Mouse (Mus musculus) CH12.LX (cell line): ENCODE data around the gene Zfp771. TPM values are rescaled to one million over a fixed set of nuclear protein-coding genes. Genes with fewer than 3 reads are reported as not detected.

Experiments used
- DNase-seq: peaks from one replicate; pipeline ENCODE4 v3.0.0-alpha.2; 2013; ENCODE audit errors: extremely low read depth
- H3K27ac ChIP-seq: 2 replicates; pipeline ENCODE4 v1.5.1; 2012; ENCODE audit warnings: low read depth, mild to moderate bottlenecking, control low read depth, moderate library complexity; ENCODE audit not compliant: insufficient read depth
- H3K27me3 ChIP-seq: replicated peaks from 2 replicates; pipeline ENCODE3; 2012; ENCODE audit warnings: inconsistent platforms
- H3K36me3 ChIP-seq, 2 experiments: replicated peaks in 1 of 2; 2 replicates each; pipeline versions ENCODE3 to v1.6.1; 2012; ENCODE audit warnings: inconsistent platforms in 1 of 2, low read length in 1 of 2, mild to moderate bottlenecking in 1 of 2, mixed read lengths in 1 of 2, moderate library complexity in 1 of 2; ENCODE audit not compliant: control insufficient read depth in 1 of 2, insufficient read depth in 1 of 2
- H3K4me1 ChIP-seq, 2 experiments: 2 replicates each; pipeline ENCODE4 v1.6.1; 2012; ENCODE audit warnings: inconsistent platforms in 1 of 2, moderate library complexity in 1 of 2; ENCODE audit not compliant: insufficient read depth in 2 of 2, control insufficient read depth in 1 of 2
- H3K4me2 ChIP-seq: 2 replicates; pipeline ENCODE4 v1.6.1; 2012; ENCODE audit warnings: low read depth, mild to moderate bottlenecking, control low read depth; ENCODE audit not compliant: poor library complexity, insufficient read depth, severe bottlenecking
- H3K4me3 ChIP-seq, 3 experiments: fragments of 150-350 bp in 1 of 3; sonication (generic) in 1 of 3; replicated peaks in 1 of 3; 2 replicates each; pipeline versions ENCODE3 to v1.5.1; 2011 to 2012; ENCODE audit warnings: low read depth in 2 of 3, low read length in 2 of 3, mild to moderate bottlenecking in 2 of 3, moderate library complexity in 2 of 3, control low read depth in 1 of 3, improper control_type of control experiment in 1 of 3, inconsistent platforms in 1 of 3, mixed read lengths in 1 of 3; ENCODE audit not compliant: poor library complexity in 1 of 3
- H3K79me2 ChIP-seq: replicated peaks from 2 replicates; pipeline ENCODE4 v1.6.1; 2012; ENCODE audit warnings: mild to moderate bottlenecking, moderate library complexity; ENCODE audit not compliant: control insufficient read depth, poor library complexity, insufficient read depth, severe bottlenecking; ENCODE audit errors: extremely low read depth
- H3K9ac ChIP-seq: 2 replicates; pipeline ENCODE4 v1.6.1; 2012; ENCODE audit warnings: low read depth, mild to moderate bottlenecking, control low read depth, moderate library complexity; ENCODE audit not compliant: insufficient read depth
- H3K9me3 ChIP-seq: replicated peaks from 2 replicates; pipeline ENCODE3; 2012; ENCODE audit warnings: low read length, inconsistent platforms, mixed read lengths
- CHD2 ChIP-seq: IDR thresholded peaks from 2 replicates; pipeline ENCODE4 v1.6.1; 2011; ENCODE audit warnings: low read length, improper control_type of control experiment
- CTCF ChIP-seq, 2 experiments: IDR thresholded peaks in 1 of 2; conservative IDR thresholded peaks in 1 of 2; 2 replicates each; pipeline ENCODE4 v1.5.1; 2011 to 2012; ENCODE audit warnings: low read depth in 2 of 2, low read length in 2 of 2, improper control_type of control experiment in 1 of 2, inconsistent platforms in 1 of 2, mild to moderate bottlenecking in 1 of 2, moderate library complexity in 1 of 2
- ELF1 ChIP-seq: IDR thresholded peaks from 2 replicates; pipeline ENCODE4 v1.6.1; 2014; ENCODE audit warnings: low read depth, mild to moderate bottlenecking, inconsistent platforms, low read length, improper control_type of control experiment
- JUN ChIP-seq: IDR thresholded peaks from 2 replicates; pipeline ENCODE4 v1.6.1; 2011; ENCODE audit warnings: low read depth, mild to moderate bottlenecking, low read length, improper control_type of control experiment, moderate library complexity; ENCODE audit not compliant: insufficient read depth
- JUND ChIP-seq: conservative IDR thresholded peaks from 2 replicates; pipeline ENCODE4 v1.6.1; 2011; ENCODE audit warnings: low read depth, low read length, improper control_type of control experiment
- MAFK ChIP-seq: IDR thresholded peaks from 2 replicates; pipeline ENCODE4 v1.6.1; 2011; ENCODE audit warnings: low read length, improper control_type of control experiment; ENCODE audit not compliant: insufficient replicate concordance
- MAZ ChIP-seq: IDR thresholded peaks from 2 replicates; pipeline ENCODE4 v1.6.1; 2012; ENCODE audit warnings: low read depth, mild to moderate bottlenecking, inconsistent platforms, low read length, improper control_type of control experiment, moderate library complexity
- MXI1 ChIP-seq: IDR thresholded peaks from 2 replicates; pipeline ENCODE4 v1.6.1; 2011; ENCODE audit warnings: mild to moderate bottlenecking, low read depth, low read length, improper control_type of control experiment
- NELFE ChIP-seq: IDR thresholded peaks from 2 replicates; pipeline ENCODE4 v1.6.1; 2011; ENCODE audit warnings: low read depth, low read length, improper control_type of control experiment
- NRF1 ChIP-seq: IDR thresholded peaks from 2 replicates; pipeline ENCODE4 v1.6.1; 2014; ENCODE audit warnings: low read depth, mild to moderate bottlenecking, inconsistent platforms, low read length, improper control_type of control experiment, moderate library complexity
- PAX5 ChIP-seq: IDR thresholded peaks from 2 replicates; pipeline ENCODE4 v1.6.1; 2012; ENCODE audit warnings: low read length, inconsistent platforms, mixed read lengths
- POLR2A ChIP-seq: IDR thresholded peaks from 2 replicates; pipeline ENCODE4 v1.6.1; 2011; ENCODE audit warnings: low read depth, mild to moderate bottlenecking, improper control_type of control experiment, low read length
- RCOR1 ChIP-seq: conservative IDR thresholded peaks from 2 replicates; pipeline ENCODE4 v1.6.1; 2012; ENCODE audit warnings: low read depth, mild to moderate bottlenecking, inconsistent platforms, low read length, improper control_type of control experiment
- SMC3 ChIP-seq: IDR thresholded peaks from 2 replicates; pipeline ENCODE4 v1.6.1; 2011; ENCODE audit warnings: low read depth, low read length, improper control_type of control experiment
- UBTF ChIP-seq: IDR thresholded peaks from 2 replicates; pipeline ENCODE4 v1.6.1; 2012; ENCODE audit warnings: low read depth, mild to moderate bottlenecking, inconsistent platforms, low read length, improper control_type of control experiment, moderate library complexity
- USF1 ChIP-seq: IDR thresholded peaks from 2 replicates; pipeline ENCODE4 v1.6.1; 2014; ENCODE audit warnings: low read depth, mild to moderate bottlenecking, inconsistent platforms, low read length, improper control_type of control experiment
- ZKSCAN1 ChIP-seq: IDR thresholded peaks from 2 replicates; pipeline ENCODE4 v1.6.1; 2012; ENCODE audit warnings: low read depth, inconsistent platforms, low read length, improper control_type of control experiment, borderline replicate concordance
- ZMIZ1 ChIP-seq: IDR thresholded peaks from 2 replicates; pipeline ENCODE4 v1.6.1; 2012; ENCODE audit warnings: low read depth, mild to moderate bottlenecking, inconsistent platforms, low read length, improper control_type of control experiment
- ZNF384 ChIP-seq: IDR thresholded peaks from 2 replicates; pipeline ENCODE4 v1.6.1; 2012; ENCODE audit warnings: low read depth, low read length, improper control_type of control experiment, inconsistent platforms
- dilution Hi-C: fragments of 300-500 bp; cut with MboI; formaldehyde crosslinking; loops from 2 replicates; pipeline ENCODE4 v1.14.3; 2020; ENCODE audit warnings: low sequenced_read_pairs; ENCODE audit not compliant: extremely low pct_unique_long_range_greater_than_20kb, extremely low pct_ligation_motif_present
- in situ Hi-C: fragments of 300-500 bp; cut with MboI; formaldehyde crosslinking; loops from 3 replicates; pipeline ENCODE4 v1.14.3; 2019; ENCODE audit warnings: low sequenced_read_pairs, low pct_ligation_motif_present, low pct_unique_long_range_greater_than_20kb, mixed read lengths
- polyA plus RNA-seq: library from polyadenylated mRNA; unstranded; fragments of >175 nt; gene quantifications from 2 replicates; pipeline ENCODE4 v1.2.1, GENCODE M21; 2012; ENCODE audit warnings: low read depth; ENCODE audit not compliant: insufficient read length
- total RNA-seq, 2 experiments: library from RNA; depleted of rRNA; stranded (reverse); fragments of 300-350 nt in 1 of 2; fragments of >200 nt in 1 of 2; gene quantifications; 2 replicates each; pipeline ENCODE4 v1.2.3; 2012 to 2014

Gene Zfp771
- total and polyA plus RNA-seq, 3 experiments: 26.5 to 35.5 (median 27.0) TPM

- Histone ChIP-seq H3K9ac (peak overlapping the region; percentile 61), H3K4me3 (peak overlapping the region; percentile 94 to 98 (median 97)), H3K27ac (peak overlapping the region; percentile 44), H3K4me2 (peak overlapping the region; percentile 87), H3K79me2 (peaks cover 31% of the 10 kb centered on the region), H3K4me1 (peaks cover 6 to 48% of the 10 kb centered on the region in 2 experiments; a peak in 3 of 4 replicates), H3K9me3 (no peaks in the 10 kb centered on the region), H3K36me3 (peaks cover 34 to 63% of the 10 kb centered on the region in 2 experiments), H3K27me3 (no peaks in the 10 kb centered on the region)
- DNase-seq: no peak
- TF ChIP-seq CHD2: peak; percentile 6; the same call in 1 of the 2 replicates
- TF ChIP-seq NRF1: no peak
- peak; percentile 84 for TF ChIP-seq ZKSCAN1
- no peak for TF ChIP-seq SMC3
- no peak for TF ChIP-seq MAZ
- 0 out of 2 replicates have a peak, but pooled peaks have one; percentile 8 for TF ChIP-seq UBTF
- TF ChIP-seq PAX5: no peak
- no peak for TF ChIP-seq MAFK
- TF ChIP-seq CTCF (conservative IDR thresholded peaks at IDR 0.05 in 1 of 2, IDR thresholded peaks at IDR 0.05 in 1 of 2; ENCODE audit: low read depth in 2 of 2, low read length in 2 of 2): no peak
- no peak for TF ChIP-seq ELF1
- in situ Hi-C loops: no loop called here
- dilution Hi-C loops: no loop called here
Measured at GRCm38 (mm10) chr7:127233368-127233749, 10.7 kb upstream of the Zfp771 start.

DNA sequence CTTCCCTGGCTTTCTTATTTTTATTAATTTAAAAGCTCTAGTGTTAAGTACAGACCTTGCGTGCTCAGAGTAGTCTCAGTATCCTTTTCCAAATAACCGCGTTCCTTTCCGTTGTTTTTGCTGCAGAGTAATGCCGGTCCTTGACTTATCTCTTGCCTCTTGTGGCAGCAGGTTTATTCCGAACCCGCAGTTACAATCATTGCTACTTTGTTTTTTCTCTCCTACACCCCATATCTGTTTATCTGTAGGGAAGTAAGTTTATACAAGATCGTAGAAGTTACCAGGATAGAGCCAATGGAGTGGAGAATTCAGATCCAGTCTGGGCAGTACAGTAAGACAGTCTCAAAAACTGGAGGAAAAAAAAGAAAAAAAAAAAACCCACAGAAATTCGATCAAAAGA, 10.3 kb upstream of the Zfp771 start:
- Histone ChIP-seq H3K27me3 (no peaks in the 10 kb centered on the region), H3K4me2 (peak overlapping the region; percentile 87), H3K79me2 (peaks cover 31% of the 10 kb centered on the region), H3K9me3 (no peaks in the 10 kb centered on the region), H3K36me3 (peaks cover 34 to 67% of the 10 kb centered on the region in 2 experiments), H3K27ac (no peak overlapping the region), H3K9ac (peak overlapping the region; percentile 61), H3K4me3 (peak overlapping the region; percentile 94 to 98 (median 97)), H3K4me1 (peaks cover 6 to 51% of the 10 kb centered on the region in 2 experiments; a peak in 3 of 4 replicates)
- TF ChIP-seq MXI1 (no peak), PAX5 (no peak), POLR2A (no peak), RCOR1 (no peak), ELF1 (no peak), USF1 (no peak), JUN (no peak), NRF1 (no peak), ZKSCAN1 (no peak), ZMIZ1 (no peak), NELFE (no peak), JUND (no peak), ZNF384 (no peak)
- in situ Hi-C loops: no loop called here
- DNase-seq: no peak
- dilution Hi-C loops: no loop called here
